Mouse (Mus musculus) lung, adult 2 months (tissue): Measurements from ENCODE around the gene Ptprq.

Experiments used
- CTCF ChIP-seq: fragments of 200-500 bp; IDR thresholded peaks from 2 replicates; pipeline ENCODE4 v1.5.1; 2011; ENCODE audit warnings: mild to moderate bottlenecking, low read length, control low read depth; ENCODE audit not compliant: insufficient read depth
- POLR2A ChIP-seq: fragments of 200-500 bp; IDR thresholded peaks from 2 replicates; pipeline ENCODE4 v1.6.1; 2011; ENCODE audit warnings: low read depth, mild to moderate bottlenecking, control low read depth, low read length, borderline replicate concordance; ENCODE audit errors: extremely low read depth

- TF ChIP-seq CTCF (no peak), POLR2A (no peak)
Observed at GRCm38 (mm10) chr10:107737743-107738142, 17.9 kb upstream of the Ptprq start.
